Mouse (Mus musculus) layer of hippocampus, postnatal 14 days (tissue): ENCODE data around the gene Hdac9. TPM values are rescaled to one million over a fixed set of nuclear protein-coding genes. Genes with fewer than 3 reads are reported as not detected.
"Not testable (repeated sequence)": the region's sequence is repeated elsewhere in the genome, so short reads cannot be mapped to it uniquely, and the experiment has no call there.

Source experiments
- DNase-seq, 2 experiments: peaks; one replicate each; pipeline ENCODE4 v3.0.0; 2021 to 2022; ENCODE audit warnings: low spot score in 2 of 2, mixed read lengths in 1 of 2
- total RNA-seq, 2 experiments: library from RNA; stranded (reverse); gene quantifications; 2 replicates each; pipeline ENCODE4 v1.2.3; 2021

The Hdac9 gene
- total RNA-seq, 2 experiments from 2014 or later: 46.5 to 48.3 TPM

GRCm38 (mm10) chr12:34498751-34499626 is 417.9 kb downstream of the Hdac9 start:
- peak in 1 of 2 experiments; percentile 45 for DNase-seq

GRCm38 (mm10) chr12:34498331-34498730 is 418.6 kb downstream of the Hdac9 start:
- DNase-seq: peak in 1 of 2 experiments; percentile 54

DNA sequence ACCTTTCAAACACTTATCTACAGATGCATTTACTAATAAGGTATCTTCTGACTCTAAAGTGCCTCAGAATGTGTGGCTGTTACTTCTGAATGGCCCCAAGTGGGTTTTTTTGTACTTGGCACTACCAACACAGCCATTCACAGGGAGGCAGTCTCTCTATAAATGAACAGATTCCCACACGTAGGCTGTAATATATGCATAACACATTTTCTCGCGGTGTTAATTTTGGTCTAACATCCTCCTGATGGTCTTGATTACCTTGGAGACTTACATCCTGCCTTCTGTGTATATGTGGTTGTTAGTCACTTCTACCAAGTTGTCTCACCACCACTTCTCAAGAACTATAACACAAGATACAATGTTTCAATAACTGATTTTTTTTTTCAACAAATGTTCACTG is 419.2 kb downstream of the Hdac9 start:
- DNase-seq: peak in 1 of 2 experiments; percentile 34

DNA sequence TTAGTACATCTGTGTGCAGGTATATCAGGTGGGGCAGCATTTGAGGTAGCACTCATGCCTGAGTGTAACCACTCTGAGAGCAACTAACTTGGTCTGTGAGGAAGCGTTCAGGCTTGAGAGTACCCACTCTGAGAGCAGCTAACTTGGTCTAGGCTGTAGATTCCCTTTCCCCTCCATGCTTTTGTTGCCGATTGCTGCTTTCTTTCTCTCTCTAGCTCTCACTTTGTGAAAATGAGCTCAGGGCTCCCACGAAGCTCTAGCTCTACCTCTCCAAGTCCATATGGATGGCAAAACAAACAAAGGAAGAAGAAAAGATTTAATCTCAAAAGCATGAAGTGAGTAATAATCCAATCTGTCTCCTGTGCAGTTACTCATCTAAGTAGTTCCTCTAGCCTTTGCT is 421.0 kb downstream of the Hdac9 start:
- peak in 1 of 2 experiments; percentile 29 for DNase-seq

DNA sequence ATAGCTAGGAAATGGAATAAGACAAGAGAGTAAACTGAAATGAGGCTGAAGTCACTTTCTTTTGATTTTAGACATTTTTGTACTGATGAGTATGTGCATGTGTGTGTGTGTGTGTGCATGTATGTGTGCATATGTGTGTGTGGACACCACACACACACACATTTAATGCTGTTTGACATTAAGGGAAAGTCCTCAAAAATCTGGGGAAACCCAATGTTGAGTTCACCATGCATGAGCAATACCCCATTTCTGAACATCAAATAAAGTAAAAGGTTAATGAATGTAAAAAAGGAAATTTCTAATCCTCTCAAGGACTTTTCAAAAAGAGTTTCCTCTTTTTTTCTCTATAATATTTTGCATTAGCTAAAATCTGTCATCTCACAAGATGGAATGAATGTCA is 427.3 kb downstream of the Hdac9 start:
- no peak for DNase-seq

DNA sequence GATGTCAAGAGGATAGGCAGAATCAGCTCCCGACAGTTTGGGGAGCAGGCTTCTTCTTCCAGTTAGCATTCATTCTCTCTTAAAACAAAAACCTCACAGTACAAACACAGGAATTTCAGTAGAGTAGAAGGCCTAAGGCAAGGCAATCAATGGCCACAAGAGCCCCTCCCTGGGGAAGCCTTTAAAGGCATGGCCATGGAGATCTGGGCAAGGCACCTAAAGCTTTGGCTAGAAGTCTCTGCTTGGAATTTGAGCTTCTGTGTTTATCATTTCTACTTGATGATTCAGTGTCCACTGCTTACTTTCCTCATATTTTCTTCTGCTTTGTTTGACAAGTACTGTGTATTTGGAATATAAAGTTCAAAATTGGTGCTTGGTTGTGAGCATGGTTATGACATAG is 429.2 kb downstream of the Hdac9 start:
- DNase-seq: no peak

DNA sequence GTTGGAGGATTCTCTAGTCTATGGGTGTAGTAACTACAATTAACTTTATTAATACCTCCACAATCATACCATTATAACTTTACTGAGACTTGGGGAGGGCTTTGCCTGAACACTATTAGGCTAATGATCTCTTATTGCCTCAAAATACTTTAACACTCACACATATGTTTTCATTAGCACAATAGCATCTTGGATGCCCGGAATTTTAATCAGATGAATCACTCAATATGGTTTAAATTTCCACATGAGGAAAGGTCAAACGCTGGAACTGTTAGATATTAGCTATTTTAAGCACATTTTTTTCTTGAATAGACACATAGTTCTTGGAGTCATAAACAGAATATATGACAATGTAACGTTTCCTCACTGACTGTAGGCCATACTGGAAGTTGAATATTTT is 429.9 kb downstream of the Hdac9 start:
- no peak for DNase-seq

GRCm38 (mm10) chr12:34486016-34486415 is 430.9 kb downstream of the Hdac9 start:
- DNase-seq: no peak

DNA sequence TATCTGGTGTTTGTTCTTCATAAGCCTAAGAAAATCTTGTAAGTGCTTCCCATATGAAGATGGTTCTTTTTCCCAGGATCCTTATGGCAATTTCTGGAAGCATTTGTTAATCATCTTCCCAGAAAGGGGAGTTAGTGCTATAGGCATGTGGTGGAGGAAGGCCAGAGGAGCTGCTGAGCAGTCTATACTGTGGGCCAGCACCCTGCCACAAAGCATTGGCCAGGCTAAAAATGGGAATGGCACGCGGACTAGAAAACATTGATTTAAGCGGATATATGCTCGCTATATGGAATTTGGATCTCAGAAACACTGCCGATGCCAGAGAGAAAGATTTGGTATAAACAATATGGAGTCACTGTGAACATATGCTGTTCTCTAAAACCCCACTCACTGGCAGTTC is 435.2 kb downstream of the Hdac9 start:
- DNase-seq: no peak

GRCm38 (mm10) chr12:34472949-34473651 is 443.8 kb downstream of the Hdac9 start:
- DNase-seq: no peak

- no peak for DNase-seq
Observed at GRCm38 (mm10) chr12:34472542-34472941, 444.4 kb downstream of the Hdac9 start.

GRCm38 (mm10) chr12:34461728-34462127 is 455.2 kb downstream of the Hdac9 start:
- DNase-seq: no peak

DNA sequence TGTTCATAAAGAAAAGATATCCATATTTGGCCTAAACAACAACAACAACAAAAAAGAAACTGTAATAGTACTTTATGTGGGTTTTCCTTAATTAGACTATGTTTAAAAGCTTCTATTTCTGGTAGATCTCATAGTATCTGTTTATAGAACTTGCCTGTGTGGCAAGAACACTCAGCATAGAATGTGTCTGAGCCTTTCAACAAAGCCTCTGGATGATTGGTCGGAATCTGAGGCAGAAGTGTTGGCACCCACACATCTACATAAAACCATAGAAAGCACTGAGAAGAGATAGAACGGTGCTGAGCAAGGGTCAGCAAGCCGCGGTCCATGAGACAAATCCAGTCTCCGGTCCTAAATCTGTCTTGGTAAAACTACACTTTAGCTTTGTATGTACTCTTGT is 464.3 kb downstream of the Hdac9 start:
- DNase-seq: no peak

DNA sequence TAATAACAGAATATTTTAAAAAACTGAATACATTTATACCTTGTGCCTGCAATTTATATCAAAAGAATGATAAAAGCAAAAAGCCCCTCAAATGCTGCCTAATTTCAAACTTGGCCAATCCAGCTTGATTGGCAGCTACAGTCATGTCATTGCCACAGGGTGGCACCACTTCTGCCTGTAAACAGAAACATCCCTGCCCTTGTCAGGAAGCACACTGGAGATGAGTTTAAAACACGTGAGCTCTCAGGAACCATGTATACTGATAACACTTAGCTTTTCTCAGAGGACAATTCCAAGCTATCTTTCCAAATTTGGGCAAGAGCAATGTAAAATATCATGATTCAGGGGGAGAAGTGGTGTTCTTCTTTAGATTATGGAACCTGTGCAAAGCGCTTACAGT is 465.7 kb downstream of the Hdac9 start:
- DNase-seq: peak in 1 of 2 experiments; percentile 56

- not testable (repeated sequence) for DNase-seq
Observed at GRCm38 (mm10) chr12:34444724-34445123, 472.2 kb downstream of the Hdac9 start.

DNA sequence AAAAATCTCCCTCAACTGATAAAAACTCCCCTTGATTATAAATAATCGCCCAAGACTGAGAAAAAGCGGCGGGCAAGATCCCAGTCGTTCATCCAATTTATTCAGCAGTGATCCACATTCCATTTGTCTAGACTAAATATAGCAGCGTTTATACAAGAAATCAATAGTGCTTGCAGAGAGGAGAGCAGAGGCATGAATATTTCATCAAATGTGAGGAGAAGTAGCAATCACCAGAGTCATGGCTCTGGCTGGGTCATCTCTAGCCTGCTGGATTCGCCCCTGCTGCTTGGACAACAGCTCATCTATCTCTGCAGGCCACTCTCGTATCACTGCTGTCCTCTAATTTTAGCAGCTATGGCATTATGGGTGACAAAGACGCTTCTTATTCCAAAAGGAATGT is 476.0 kb downstream of the Hdac9 start:
- DNase-seq: no peak

GRCm38 (mm10) chr12:34432919-34433318 is 484.0 kb downstream of the Hdac9 start:
- no peak for DNase-seq

DNA sequence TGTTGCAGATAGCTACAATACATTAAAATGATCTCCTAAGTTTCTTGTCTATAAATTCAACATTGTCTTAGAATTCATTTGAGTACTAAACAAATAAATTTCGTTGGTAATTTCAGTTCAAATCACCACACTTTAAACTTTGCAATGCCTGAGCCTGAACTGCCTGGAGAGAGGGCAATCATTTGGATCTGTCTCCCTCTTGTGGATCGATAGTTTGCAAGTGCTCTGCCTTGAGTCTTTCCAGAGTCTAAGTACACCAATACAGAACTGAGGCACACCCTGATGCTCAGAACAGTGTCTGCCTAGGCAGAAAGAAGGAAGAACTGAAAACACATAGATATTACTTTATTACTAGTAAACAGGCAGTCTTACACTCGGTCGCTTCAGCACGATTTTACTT is 484.4 kb downstream of the Hdac9 start:
- peak in 1 of 2 experiments; percentile 63 for DNase-seq

DNA sequence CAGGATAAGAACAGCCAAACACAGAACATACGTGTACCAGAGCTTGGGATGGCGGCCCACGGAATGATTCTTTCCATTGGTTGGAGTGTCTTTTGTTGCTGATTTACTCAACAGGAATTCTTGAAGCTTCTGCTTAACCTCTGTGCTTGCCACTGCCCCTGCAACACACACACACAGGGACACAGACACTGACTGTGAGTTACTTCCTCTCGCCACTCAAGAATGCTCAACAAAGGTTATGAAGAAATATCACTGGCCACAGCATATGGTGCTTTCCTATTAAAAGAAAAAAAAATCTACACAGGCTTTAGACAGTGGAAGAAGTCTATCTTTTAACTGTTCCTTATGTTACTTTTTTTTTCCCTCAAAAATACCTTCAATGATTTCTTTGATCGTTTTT is 485.1 kb downstream of the Hdac9 start:
- DNase-seq: no peak

DNA sequence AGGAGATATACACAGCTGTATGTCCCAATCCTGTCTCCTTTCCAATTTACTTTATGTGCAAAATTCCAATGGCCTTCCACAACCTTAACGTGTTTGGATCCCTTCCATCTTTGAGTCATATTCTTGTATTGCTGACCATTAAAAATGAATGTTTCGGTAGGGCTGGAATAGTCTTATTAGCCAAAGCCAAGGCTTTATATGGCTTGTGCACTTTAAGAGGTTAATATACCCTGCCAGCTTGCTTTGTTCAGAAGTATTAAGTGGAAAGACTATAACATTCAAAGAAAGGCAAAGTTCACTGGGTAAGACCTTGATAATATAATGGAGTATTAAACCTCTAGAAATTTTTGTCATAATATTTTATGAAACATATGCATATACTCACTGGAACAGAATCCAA is 491.4 kb downstream of the Hdac9 start:
- no peak for DNase-seq

DNA sequence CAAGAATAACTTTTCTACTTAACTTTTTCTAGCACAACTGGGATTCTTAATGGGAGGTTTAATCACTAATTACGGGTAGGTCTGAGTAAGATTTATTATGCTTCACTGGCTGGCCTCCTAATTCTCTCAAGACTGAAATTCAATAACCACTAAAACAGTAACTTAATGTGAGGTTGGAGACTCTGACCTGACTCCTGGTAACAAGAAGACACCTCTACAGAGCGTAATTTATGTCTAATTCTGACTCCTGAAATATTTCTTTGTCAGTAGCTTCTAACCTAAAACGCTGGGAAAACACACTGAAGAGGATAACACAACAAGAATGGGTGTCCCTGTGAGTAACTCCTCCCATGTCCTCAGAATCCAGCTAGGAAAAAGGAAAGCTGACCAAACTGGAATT is 508.8 kb downstream of the Hdac9 start:
- DNase-seq: no peak

DNA sequence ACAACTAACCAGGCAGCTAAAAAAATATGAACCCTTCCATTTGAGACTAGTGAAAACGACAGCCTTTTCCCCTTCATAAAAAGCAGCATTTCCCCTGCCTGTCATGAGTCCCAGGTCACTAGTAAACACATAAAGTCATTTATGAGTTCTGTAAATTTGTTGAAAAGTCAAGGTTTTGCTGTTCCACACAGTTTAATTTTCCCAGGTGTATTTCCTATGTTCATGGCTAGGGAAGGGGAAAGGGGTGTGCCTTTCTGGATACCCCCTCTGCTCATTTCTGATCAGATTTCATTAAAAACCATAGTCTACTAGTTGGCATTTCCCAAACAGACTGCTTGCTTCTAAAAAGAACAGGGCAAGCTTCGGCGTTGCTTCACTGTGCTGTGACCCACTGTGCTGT is 509.8 kb downstream of the Hdac9 start:
- no peak for DNase-seq
